Mouse (Mus musculus) kidney, postnatal 14 days (tissue): ENCODE results near the gene Kremen2.

ENCODE experiments used
- DNase-seq: peaks from one replicate; pipeline ENCODE4 v3.0.0; 2022; ENCODE audit warnings: mixed read lengths

The Kremen2 gene

DNA sequence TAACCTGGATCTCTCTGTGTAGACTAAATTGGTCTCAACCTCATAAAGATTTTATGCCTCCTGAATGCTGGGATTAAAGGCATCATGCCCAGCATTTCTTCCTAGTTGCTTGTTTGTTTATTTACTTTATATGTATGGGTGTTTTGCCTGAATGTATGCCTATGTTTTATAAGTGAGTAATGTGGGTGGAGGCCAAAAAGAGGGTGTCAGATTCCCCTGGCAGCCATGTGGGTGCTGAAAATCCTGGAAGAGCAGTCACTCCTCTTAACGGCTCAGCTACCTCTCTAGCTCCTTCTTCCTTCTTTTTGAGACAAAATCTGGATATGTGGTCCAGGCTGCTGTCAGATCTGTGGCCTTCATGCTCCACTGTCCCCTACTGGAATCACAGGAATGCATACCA is 15.2 kb downstream of the Kremen2 start:
- DNase-seq = no peak

DNA sequence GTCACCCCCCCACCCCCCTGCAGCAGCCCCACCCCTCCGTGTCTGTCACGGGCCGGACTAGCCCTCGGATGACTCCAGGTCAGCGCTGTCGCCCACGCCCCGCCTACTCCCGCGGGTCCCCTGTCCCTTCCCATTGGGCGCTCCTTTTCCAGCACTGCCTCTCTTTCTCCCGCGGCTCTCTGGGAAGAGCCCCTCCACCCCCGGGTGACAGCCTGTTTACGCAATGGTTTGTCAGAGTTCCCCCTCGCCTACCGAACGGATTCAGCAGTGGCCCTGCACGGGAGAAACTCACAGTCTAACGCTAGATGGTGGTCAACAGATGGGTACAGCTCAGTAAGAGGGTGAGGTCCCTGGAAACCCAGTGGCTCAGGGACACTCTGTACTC is 18.9 kb downstream of the Kremen2 start:
- DNase-seq = peak; percentile 87

- peak; percentile 97 for DNase-seq
These were observed 19.5 kb downstream of the Kremen2 start, which contains the start of gene Pkmyt1 for GRCm38 (mm10) chr17:23725999-23726757. TSS of gene Pkmyt1 (plus strand) at chr17:23726336.

GRCm38 (mm10) chr17:23725477-23725876 is 20.2 kb downstream of the Kremen2 start:
- no peak for DNase-seq

DNA sequence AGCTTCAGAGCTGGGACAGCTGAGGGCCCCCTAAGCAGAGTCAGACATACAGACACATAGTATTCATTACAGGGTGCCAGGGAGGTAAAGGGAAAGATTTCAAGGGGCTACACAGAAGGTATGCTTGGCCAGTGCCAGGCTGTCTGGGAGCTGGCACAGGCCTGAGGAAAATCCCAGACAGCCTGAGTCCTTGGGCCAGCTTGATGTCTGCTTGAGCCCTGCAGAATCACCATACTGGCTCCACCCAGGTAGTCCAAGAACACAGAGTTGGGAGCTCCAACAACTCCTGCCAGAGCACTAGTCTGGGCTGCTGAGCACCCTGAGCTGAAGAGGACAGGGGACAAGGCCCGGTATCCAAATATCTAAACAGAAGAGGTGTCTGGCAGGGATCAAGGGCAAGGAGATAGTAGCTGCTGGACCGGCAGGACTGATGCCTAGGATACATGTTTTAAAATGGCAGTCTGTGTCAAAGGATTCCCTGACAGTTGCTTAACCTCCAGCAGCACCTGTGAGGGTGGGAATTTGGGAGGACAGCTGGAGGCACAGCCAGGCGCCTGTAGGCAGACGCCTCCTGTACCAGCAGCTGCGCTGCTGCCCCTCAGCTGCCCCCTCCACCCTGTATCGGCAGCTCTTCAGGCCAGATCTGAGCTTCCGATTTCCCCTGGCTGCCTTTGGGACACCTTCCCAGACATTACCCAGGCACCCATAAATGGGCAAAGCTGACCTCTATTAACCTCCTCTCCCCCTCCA is 23.1 kb downstream of the Kremen2 start, which contains the start of gene 1520401A03Rik:
1520401A03Rik (minus strand) TSS at position 408 of the 750 bp plus-strand sequence.
- no peak for DNase-seq

DNA sequence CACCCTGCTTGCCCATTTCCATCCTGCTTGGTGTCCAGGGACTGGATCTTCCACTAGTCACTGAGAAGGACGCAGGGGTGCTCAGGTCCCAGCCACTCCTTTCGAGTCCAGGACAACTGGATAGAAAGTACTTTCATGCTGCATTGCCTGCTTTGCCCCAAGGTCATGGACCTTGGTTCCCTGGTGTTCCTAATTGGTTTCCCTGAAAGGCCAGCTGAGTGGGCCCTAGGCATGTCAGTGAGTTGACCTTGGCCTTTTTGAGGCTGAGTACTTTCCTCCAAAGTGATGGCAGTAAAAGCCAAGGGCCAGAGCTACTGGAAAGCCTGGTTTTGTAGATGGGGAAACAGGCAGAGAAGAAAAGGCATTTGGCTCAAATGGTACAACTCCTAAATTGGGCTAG is 23.7 kb downstream of the Kremen2 start:
- DNase-seq = no peak

DNA sequence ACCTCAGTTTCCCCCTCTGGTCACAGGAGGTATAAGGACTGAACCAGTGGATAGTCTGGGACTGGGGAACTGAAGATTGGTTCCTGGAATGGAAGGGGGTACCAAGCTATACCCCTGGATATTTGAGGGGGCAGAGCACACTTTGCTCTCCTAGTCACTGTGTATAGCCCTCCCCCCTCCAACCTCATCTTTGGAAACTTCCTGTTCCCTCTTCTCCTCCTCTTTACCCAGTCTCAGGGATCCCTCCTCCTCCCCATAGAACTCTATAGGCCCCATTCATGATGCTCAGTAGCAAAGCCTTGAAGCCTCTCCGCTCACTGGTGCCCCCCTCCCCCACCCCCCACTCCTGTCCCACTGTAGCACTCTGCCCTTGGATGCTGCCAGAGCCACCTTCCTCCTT is 26.2 kb downstream of the Kremen2 start:
- no peak for DNase-seq

GRCm38 (mm10) chr17:23717003-23717402 is 28.6 kb downstream of the Kremen2 start:
- DNase-seq = no peak

DNA sequence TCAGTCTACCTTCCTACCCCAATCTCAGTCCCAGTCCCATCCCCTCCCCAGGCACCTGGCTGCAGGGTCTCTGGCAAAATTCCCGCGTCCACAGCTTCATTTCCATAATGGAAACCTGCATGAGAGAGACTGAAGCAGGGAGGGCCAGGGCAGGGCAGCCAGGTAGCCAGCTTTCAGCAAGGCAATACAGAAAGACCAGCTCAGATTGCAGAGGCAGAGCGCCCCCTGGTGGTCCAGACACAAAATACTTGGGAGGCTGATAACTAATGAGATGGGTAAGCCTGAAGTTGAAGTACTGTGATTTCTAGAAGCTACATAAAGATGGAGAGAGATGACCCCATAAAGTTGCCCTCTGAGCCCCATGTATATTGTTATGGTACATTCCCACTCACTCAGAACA is 39.4 kb downstream of the Kremen2 start:
- peak; percentile 79 for DNase-seq

DNA sequence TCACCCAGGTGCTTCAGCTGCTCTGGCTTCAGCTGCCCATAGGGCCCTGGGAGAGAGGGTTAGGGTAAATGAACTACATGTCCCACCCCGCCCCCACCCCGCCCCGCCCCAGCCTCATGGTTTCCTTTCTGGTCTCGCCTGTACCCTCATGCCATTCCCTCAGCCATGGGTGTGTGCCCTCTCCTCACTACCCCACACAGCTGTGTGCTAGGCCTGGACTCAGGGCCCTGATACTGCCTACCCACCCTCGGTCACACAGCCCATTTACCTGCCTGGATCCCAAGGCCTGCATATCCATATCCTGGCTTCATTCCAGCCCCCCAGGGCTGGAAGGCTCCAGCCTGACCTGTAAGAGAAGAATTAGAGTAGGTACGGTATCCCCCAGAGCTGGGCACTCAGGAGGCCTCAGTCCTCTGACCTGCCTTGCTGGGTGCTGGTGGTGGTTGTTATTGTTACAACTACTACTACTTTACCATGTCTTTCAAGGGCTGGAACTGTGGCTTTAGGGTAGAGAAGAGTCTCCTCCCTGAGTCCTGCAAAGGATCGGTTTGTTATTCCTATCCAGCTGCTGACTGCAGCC is 40.0 kb downstream of the Kremen2 start:
- DNase-seq = no peak

DNA sequence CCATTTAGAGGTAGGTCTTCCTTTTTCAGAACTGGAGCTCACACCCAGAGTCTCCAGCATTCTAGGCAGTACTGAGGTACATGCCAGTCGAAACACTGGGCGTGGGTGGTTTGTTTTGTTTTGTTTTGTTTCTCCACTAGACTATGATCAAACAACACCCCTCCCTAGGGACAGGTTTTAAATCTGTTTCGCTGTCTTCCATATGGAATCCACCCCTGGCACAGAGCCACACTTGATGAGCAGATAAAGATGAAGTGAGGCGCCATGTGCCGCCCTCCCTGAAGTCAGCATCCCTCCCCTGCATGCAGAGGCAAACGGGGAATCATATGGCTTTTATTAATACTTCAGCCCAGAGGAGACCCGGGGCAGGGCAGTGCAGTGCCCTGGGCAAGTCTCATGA is 40.9 kb downstream of the Kremen2 start:
- no peak for DNase-seq

DNA sequence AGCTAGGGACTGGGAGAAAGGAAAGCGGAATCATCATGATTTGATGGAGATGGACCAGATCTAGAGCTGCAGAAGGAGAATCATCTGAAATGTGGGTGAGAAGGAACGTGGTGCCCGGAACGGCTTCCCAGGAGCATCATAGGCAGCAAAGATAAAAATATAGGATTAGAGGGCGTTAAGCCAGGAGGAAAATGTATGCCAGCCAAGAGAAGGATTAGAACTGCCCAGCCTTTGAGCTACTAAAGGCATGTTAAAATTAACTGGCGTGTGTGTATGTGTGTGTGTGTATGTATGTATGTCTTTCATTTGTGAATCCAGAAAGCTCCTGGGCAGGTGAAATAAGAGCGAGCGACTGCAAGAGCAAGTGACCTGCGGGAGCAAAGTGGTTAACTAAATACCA is 42.3 kb downstream of the Kremen2 start:
- DNase-seq = no peak

DNA sequence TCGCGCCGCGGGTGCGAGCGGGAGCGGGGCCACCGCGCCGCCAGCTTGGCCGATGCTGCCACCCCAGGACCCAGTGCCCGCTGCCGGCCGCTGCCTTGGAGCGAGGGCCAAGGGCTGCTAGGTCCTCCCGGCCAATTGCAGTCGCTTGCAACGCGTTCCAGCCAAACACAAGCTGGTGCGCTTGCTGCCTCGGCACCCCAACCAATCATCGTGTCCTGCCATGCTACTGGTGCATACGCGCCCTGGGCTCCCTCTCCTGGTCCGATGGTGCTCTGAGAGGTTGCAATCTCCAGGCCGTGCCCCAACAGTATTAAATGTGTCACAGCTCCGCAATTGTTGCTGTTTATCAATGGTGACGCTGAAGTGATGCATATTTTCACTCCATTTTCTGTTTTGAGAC is 45.6 kb downstream of the Kremen2 start:
- peak; percentile 95 for DNase-seq

DNA sequence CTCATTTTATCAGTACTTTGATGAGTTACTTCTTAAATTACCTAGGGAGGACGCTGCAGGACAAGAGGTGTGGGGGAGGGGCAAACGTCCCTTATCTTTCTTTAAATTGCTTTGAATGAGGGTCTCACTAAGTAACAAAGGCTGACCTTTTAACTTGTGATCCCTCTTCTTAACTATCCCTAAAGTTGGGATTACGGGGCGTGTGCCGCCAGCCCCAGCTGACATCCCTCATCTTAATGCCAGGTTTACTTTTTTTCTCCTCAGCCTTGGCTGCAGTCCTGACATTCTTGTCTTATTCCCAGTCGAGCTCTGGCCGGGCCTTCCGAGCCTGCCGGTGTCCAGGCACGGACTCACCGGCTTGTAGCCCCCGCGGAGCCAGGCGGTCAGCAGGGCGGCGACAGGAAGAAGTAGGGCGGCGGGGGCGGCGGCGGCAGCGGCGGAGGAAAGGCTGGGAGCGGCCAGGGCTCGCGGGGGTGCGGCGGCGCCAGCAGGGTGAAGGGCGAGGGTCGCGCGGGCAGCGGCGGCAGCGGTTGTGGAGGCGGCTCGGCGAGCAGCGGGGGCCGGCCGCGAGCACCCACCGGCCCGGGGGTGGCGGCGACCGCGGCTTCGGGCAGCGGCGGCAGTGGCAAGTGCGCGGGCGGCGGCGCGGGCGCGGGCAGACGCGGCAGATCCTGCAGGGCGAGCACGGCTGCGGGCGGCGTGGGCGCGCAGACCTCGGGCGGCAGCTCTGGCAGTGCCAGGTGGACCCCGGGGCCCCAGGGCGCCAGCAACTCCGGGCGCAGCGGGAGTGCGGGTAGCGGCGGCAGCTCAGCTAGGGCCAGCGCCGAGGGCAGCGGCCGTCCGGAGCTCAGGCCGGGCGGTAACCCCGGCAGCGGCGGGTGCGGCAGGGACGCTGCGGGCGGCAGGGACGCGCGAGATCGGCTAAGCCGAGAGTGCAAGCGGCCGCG is 46.2 kb downstream of the Kremen2 start:
- peak; percentile 51 for DNase-seq

- no peak for DNase-seq
These were observed 49.8 kb downstream of the Kremen2 start for GRCm38 (mm10) chr17:23695801-23696200.

- DNase-seq = no peak
These were observed 51.1 kb downstream of the Kremen2 start for GRCm38 (mm10) chr17:23694491-23694890.
